Mouse (Mus musculus): ENCODE data around the gene Sept1.

Sept1 gene

GRCm38 (mm10) chr7:127220440-127220839 is 12.5 kb downstream of the Sept1 start:
- in situ Hi-C loops (cut with MboI; ENCODE audit: low sequenced_read_pairs) = no loop called here

DNA sequence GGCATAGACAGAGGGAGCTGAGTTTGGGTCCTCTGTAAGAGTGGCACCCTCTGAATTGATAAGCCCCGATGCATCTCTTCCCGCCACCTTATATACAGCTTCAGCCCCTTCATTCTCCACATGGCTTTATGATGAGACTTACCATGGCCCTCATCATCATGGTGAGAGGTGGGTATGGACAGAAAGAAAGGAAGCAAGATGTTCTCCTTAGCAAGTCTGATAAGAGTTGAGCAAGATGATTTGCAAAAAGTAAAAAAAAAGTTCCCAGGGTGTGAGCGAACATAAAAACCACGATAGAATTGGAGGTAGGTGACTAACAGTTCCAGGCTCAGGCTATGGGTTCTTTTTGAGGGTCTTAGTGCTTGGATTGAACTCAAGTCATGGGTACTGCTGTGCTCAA is 14.3 kb downstream of the Sept1 start:
- in situ Hi-C loops (cut with MboI; ENCODE audit: low sequenced_read_pairs) = no loop called here

DNA sequence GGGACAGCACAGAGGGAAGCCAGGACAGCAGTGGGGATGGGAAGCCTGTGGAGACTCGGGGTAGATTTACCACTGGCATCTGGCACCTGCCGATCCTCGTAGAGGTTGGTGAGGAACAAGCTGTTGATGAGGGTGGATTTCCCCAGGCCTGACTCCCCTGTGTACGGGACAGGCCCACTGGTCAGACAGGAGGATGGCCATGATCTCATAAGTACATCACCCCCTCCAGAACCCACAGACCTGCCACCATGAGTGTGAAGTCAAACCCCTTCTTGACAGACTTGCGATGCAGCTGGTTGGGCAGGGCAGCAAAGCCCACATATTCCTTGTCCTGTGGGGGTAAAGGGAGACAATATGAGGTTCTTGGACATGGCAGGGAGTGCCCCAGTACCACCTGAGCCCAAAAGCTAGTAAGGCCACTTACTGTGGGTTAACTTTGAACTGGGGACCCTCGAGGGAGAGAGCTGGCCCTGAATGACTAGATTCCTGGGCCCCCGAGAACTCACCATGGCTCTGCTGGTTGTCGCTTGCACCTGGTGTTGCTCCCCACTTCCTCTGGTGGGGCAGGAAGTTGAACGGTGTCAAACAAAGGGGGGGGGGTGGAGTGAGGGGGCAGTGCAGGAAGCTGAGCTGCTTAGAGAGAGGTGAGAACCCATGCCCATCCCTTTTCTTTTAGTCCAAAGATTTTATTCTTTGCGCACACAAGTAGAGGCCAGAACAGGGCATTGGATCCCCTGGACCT is 14.9 kb downstream of the Sept1 start:
- in situ Hi-C loops (cut with MboI; ENCODE audit: low sequenced_read_pairs) = no loop called here

GRCm38 (mm10) chr7:127217475-127217874 is 15.5 kb downstream of the Sept1 start:
- in situ Hi-C loops (cut with MboI; ENCODE audit: low sequenced_read_pairs) = no loop called here

DNA sequence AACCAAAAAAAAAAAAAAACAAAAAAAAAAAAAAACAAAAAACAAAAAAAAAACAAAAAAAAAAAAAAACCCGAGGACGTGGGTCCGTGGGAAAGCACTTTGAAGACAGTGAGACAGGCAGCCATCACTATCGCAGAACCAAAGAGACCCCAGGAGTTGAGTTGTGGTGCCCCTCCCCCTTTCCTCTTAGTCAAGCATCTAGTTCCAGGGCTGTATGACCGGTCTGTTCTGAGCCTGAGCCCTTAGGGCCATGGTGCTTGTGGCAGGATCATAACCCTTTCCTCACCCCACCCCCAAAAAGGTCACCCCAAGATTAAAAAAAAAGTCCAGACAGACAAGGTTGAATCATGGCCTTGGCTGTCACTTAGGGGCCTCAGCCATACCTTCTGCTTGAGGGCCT is 16.6 kb downstream of the Sept1 start:
- in situ Hi-C loops (cut with MboI; ENCODE audit: low sequenced_read_pairs) = no loop called here

DNA sequence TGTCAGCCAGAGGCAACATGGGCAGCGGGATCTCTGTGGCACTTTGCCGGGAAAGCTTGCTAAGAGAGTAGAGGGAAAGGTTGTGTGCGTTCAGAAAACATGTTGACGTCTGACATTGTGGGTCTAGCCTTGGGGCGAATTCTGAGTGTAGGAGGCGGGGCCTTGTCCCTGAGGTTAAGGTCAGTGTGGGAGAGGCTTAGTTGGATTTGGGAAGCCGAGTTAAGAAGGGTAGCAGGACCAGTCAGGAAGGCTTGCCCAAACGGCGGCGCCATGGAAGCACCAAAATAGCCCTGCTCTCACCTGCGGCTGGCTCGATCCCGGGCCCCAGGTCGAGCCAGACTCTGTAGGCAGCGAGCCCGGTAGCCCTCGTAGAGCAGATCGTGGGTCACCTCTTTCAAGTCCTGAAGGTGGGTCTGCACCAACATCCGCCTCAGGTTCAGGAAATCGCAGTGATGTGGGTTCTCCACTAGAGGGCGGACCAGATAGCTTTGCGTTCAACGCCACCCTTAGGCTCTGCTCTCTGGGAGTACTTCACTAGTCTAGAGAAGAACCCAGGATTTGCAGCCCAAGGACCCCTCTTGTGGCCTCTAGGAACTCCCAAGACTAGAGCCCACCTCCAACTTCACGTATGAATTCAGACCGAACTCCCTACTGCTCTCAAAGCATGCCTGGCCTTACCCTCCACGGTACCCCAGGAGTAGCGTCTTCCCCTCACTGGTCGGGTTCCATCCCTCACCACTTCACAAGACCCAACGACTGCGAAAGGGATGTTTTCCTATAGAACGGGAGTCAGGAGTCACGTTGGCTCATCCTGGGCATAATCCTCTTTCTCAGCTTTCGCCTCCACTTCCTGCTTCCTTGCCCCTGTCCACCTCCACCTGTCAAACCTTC is 17.7 kb downstream of the Sept1 start:
- in situ Hi-C loops (cut with MboI; ENCODE audit: low sequenced_read_pairs) = no loop called here

- in situ Hi-C loops (cut with MboI; ENCODE audit: low sequenced_read_pairs) = no loop called here
These were observed 18.4 kb downstream of the Sept1 start for GRCm38 (mm10) chr7:127214521-127214920.

DNA sequence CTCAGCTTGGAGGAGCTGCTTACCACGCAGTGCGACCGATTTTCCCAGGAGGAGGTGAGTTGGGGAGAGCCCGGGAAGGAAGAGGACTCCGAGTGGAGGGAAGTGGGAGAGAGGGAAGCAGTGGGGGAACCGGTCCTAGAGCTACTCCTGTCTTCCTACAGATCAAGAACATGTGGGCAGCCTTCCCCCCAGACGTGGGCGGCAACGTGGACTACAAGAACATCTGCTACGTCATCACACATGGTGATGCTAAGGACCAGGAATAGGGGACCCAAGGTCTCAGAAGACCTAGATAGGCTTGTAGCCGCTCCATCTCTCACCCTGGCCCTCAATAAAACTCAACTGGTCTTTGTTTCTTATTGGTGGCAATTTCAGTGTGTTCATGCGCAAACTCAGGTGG is 19.0 kb downstream of the Sept1 start:
- in situ Hi-C loops (cut with MboI; ENCODE audit: low sequenced_read_pairs) = no loop called here

DNA sequence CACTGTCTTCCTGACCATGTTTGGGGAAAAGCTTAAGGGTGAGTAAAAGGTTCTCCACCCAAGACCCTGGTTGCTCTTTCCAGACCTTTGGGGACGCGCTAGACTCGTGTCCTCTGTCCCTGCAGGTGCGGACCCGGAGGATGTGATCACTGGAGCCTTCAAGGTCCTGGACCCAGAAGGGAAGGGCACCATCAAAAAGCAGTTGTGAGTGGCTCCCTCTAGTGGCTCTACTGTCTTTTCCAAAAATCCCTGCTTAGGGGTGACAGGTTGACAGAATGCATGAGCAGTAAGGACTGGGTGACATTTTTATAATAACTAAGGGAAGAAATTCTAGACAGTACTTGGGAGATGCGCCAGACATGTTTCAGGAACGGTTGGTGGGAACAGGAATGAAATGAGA is 19.4 kb downstream of the Sept1 start:
- in situ Hi-C loops (cut with MboI; ENCODE audit: low sequenced_read_pairs) = no loop called here

- in situ Hi-C loops (cut with MboI; ENCODE audit: low sequenced_read_pairs) = no loop called here
These were observed 20.3 kb downstream of the Sept1 start for GRCm38 (mm10) chr7:127212432-127213250.

GRCm38 (mm10) chr7:127211014-127211745 is 21.8 kb downstream of the Sept1 start:
- in situ Hi-C loops (cut with MboI; ENCODE audit: low sequenced_read_pairs) = no loop called here

- in situ Hi-C loops (cut with MboI; ENCODE audit: low sequenced_read_pairs) = no loop called here
These were observed 22.7 kb downstream of the Sept1 start for GRCm38 (mm10) chr7:127210266-127210665.

DNA sequence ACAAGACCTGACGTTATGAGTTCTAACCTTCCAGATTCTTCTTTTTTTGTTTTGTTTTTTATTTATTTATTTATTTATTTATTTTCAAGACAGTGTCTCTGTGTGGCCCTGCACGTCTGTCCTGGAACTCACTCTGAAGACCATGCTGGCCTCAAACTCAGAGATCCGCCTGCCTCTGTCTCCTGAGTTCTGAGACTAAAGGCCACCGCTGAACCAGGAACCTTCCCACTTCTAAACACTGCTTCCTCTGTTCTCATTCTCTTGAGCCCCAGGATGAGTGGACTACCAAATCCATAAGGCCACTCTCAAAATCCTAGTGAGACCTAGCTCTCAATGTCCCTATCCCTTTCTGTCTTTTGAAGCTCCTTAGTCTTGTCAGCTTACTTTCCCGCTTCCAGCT is 23.1 kb downstream of the Sept1 start:
- in situ Hi-C loops (cut with MboI; ENCODE audit: low sequenced_read_pairs) = no loop called here

DNA sequence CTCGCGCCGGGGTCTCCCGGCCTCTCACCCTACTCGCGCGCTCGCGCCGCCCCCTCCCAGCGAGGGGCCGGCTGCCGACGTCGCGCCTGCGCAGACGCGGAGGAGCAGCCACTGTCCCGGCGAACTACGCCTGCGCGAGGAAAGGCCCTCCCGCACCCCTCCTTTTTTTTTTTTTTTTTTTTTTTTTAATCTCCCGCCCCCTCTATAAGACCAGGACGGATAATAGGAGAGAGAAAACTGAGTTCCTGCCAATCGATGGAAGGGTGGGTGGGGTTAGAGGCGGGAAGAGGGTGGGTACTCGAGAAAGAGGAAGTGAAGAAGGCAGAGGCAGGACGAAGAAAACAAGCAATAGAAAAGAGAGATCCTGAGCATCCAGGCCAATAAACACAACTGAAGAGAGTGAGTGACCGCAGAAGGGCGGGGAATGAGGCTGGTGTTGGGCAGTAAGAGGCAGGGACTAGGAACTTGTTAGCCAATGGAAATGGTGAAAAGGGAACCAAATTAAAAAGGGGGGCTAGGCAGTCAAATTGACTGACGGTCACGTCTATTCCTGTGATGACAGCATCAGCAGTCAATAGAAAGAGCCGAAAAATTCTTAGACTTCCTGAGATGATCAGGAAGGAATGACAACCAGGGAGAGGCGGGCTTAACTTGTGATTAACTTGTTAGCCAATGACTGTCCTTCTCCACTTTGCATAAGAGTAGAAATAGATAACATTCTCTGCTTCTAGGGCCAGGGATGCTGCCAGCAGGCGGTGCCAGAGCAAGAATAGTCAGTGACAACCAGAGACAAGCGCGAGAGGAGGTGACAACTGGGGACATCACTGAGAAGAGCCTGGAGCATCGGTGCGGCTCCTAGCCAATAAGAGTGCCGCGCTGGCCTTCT is 24.1 kb downstream of the Sept1 start, which contains the start of gene Mylpf:
Mylpf (plus strand) TSS at position 338 of the 886 bp plus-strand sequence.
- in situ Hi-C loops (cut with MboI; ENCODE audit: low sequenced_read_pairs) = no loop called here

DNA sequence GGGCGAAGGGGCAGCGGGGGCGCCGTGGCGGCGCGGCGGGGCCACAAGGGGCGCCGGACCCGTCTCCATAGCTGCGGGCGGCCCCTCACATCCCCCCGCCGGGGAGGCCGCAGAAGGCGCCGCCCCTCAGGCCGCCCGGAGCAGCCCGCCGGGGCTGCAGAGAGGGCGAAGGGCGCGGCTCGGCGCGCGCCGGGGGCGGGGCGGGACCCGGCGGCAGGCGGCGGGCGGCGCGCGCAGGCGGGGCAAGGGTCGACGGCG is 24.7 kb downstream of the Sept1 start, which contains the start of gene Tbc1d10b:
Tbc1d10b (minus strand) TSS at position 174 of the 258 bp plus-strand sequence.
- in situ Hi-C loops (cut with MboI; ENCODE audit: low sequenced_read_pairs) = no loop called here

DNA sequence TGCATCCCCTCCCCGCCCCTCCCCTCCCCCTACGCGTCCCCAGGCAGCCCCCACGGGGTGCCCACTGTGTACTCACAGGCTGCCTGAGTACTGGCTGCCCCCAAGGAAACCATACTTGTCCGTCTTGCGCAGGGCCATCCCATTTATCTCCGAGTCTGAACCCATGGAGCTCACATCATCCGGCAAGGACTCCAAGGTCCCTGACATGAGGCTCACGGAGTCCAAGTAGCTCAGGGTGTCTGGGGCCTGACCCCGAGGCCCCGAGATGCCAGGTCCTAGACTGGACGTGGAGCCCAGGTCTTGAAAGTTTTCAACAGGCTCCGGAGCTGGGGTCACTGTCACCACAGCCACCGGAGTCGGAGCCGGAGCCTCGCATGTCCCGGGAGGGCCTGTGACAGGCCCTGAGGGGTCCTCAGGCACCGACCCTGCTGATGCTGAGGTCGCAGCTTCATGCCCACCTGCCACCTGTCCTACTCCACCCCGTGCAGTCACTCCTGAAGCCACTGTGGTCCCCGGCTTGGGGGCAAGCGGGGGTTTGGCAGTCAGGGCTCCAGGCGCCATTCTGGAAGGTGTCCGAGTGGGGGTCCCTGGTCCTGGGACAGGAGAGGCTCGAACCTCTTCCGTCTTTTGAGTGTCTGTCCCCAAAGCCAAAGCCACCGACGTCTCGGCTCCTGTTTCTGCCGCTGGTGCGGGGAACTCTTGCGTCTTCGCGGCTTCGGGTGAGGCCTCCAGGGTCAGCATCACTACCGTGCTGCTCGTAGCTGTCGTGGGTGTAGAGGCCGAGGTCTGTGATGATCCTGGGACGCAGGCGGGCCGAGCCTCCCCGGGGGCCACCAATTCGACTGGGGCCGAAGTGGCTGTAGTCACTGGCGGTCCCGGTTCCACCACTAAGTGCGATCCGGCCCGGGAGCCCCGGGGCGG is 25.3 kb downstream of the Sept1 start:
- in situ Hi-C loops (cut with MboI; ENCODE audit: low sequenced_read_pairs) = no loop called here

DNA sequence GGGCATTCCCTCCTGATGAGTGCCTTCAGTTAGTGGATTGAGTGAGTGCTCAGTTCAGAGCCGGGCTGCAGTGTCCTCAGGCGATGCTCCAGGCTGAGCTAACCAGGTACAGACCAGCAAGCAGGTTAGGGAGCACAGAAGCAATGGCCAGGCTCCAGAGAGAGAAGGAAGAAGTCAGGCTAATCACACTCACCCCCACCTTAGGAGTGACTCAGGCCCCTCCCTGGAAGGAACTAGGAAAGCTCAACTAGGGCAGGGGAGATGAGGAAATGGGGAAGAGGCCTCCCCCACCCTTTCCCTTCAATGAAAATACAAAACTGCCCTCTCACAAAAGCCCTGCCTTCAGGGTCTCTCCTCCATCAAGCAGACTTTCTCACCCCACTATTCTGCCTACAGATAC is 26.3 kb downstream of the Sept1 start:
- in situ Hi-C loops (cut with MboI; ENCODE audit: low sequenced_read_pairs) = no loop called here

DNA sequence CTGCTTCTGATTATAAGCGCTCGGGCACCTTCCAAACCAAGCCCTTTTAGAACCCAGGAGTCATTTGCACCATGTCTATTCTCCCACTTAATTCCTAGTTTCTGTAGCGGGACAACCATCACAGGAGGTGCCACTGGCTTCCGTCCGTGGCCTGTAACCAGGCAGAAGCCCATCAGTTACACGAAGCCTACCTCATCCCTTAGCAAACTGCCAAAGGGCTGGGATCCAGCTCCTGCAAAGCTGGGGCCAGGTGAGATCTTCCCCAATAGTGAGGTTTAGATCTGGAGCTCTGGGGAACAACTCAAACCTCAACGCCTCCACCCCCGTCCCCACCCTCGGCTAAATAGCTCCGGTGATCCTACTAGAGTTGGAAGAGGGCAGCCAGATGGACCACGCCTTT is 36.4 kb downstream of the Sept1 start:
- in situ Hi-C loops (cut with MboI; ENCODE audit: low sequenced_read_pairs) = no loop called here
